Mouse (Mus musculus): ENCODE data around the gene Osgepl1. TPM values are rescaled to one million over a fixed set of nuclear protein-coding genes. Genes with fewer than 3 reads are reported as not detected.
A peak's percentile ranks its signal among the peaks of the same experiment; 100 is the strongest.
"Not testable (repeated sequence)": the region's sequence is repeated elsewhere in the genome, so short reads cannot be mapped to it uniquely, and the experiment has no call there.

Osgepl1 gene
- 23.5 and 25.9 TPM in 2 replicates for polyA plus RNA-seq (2016; fragmentation: Nextera tagmentation; extraction: Ambion mirVana)

GRCm38 (mm10) chr1:53312989-53313967, at the start of gene Osgepl1:
Osgepl1 (plus strand) TSS chr1:53313624.
- 3% methylated on average over 27 of the region's 27 CpGs for WGBS
- Histone ChIP-seq H3K27me3 (no peaks in the 10 kb centered on the region), H3K9me3 (replicated peaks) (no peaks in the 10 kb centered on the region), H3K4me3 (peak within 1 kb of the TSS; percentile 65), H3K27ac (peak within 1 kb of the TSS; percentile 88), H3K36me3 (peaks cover 9% of the 10 kb centered on the region), H3K9ac (peak within 1 kb of the TSS; percentile 74), H3K4me1 (no peaks in the 10 kb centered on the region), H3K4me2 (replicated peaks) (peak within 1 kb of the TSS; percentile 69)
- ATAC-seq (ENCODE audit: low FRiP score): peak; percentile 99

GRCm38 (mm10) chr1:53264958-53265612, 48.3 kb upstream of the Osgepl1 start:
- not testable (repeated sequence) for H3K36me3 ChIP-seq; H3K9ac ChIP-seq; H3K4me1 ChIP-seq; ATAC-seq (ENCODE audit: low FRiP score); H3K4me3 ChIP-seq; H3K27ac ChIP-seq; H3K27me3 ChIP-seq; H3K9me3 ChIP-seq (replicated peaks); H3K4me2 ChIP-seq (replicated peaks)

DNA sequence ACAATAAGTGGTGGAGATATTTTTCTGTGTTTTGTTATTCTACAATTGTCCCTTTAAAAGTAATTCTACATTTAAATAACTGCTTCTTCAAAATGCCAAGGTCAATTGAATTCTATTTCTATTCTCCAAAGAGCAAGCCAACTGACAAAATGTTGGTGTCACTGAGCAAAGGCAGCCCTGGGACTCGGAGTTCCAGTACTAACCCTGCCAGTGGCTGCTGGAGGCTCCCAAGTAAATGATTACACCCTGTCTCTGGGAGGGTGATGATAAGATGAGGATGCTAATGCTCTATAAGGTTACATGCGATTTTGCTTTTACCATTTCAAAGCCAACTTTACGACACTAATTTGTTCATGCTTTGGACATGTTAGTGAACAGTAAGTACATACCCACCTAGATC, 43.5 kb upstream of the Osgepl1 start:
- no peaks in the 10 kb centered on the region for H3K4me1 ChIP-seq
- no peak overlapping the region for H3K4me3 ChIP-seq
- no peak overlapping the region for H3K9ac ChIP-seq
- ATAC-seq (ENCODE audit: low FRiP score): no peak
- H3K4me2 ChIP-seq (replicated peaks): no peak overlapping the region
- no peaks in the 10 kb centered on the region for H3K27me3 ChIP-seq
- H3K9me3 ChIP-seq (replicated peaks): no peaks in the 10 kb centered on the region
- peaks cover 5% of the 10 kb centered on the region; the same call in 1 of the 2 replicates for H3K36me3 ChIP-seq
- no peak overlapping the region for H3K27ac ChIP-seq
- WGBS: 97% methylated on average over 3 of the region's 3 CpGs

DNA sequence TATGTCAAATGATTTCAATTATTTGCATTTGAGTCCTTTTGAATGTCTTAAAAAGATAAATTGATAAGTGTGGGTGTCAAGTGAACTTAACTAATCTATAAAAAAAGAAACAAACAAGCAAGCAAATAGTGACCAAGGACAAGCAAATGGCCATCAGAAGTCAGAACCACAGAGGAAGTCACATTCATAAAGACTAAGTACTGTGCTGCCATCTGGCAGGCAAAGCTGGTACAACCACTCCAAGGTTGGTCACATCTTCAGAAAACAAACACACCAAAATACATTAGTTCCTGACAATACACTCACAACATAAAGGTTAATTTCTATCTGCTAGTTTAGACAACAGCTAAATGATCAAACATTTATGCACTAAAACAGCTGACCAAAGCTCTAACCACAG, 40.8 kb upstream of the Osgepl1 start:
- Histone ChIP-seq H3K4me1 (no peaks in the 10 kb centered on the region), H3K36me3 (no peaks in the 10 kb centered on the region), H3K9me3 (replicated peaks) (no peaks in the 10 kb centered on the region), H3K9ac (no peak overlapping the region), H3K27me3 (no peaks in the 10 kb centered on the region), H3K4me3 (no peak overlapping the region), H3K27ac (no peak overlapping the region), H3K4me2 (replicated peaks) (no peak overlapping the region)
- ATAC-seq (ENCODE audit: low FRiP score): no peak

- H3K9me3 ChIP-seq (replicated peaks): no peaks in the 10 kb centered on the region
- H3K36me3 ChIP-seq: no peaks in the 10 kb centered on the region
- H3K4me1 ChIP-seq: 0 out of 2 replicates have a peak, but pooled peaks cover 3% of the 10 kb centered on the region
- no peak overlapping the region for H3K27ac ChIP-seq
- no peaks in the 10 kb centered on the region for H3K27me3 ChIP-seq
- H3K4me3 ChIP-seq: no peak overlapping the region
- no peak overlapping the region for H3K9ac ChIP-seq
- H3K4me2 ChIP-seq (replicated peaks): no peak overlapping the region
- ATAC-seq (ENCODE audit: low FRiP score): no peak
- 92% methylated on average over 3 of the region's 3 CpGs for WGBS
These were observed 22.2 kb upstream of the Osgepl1 start for GRCm38 (mm10) chr1:53291197-53291596.

DNA sequence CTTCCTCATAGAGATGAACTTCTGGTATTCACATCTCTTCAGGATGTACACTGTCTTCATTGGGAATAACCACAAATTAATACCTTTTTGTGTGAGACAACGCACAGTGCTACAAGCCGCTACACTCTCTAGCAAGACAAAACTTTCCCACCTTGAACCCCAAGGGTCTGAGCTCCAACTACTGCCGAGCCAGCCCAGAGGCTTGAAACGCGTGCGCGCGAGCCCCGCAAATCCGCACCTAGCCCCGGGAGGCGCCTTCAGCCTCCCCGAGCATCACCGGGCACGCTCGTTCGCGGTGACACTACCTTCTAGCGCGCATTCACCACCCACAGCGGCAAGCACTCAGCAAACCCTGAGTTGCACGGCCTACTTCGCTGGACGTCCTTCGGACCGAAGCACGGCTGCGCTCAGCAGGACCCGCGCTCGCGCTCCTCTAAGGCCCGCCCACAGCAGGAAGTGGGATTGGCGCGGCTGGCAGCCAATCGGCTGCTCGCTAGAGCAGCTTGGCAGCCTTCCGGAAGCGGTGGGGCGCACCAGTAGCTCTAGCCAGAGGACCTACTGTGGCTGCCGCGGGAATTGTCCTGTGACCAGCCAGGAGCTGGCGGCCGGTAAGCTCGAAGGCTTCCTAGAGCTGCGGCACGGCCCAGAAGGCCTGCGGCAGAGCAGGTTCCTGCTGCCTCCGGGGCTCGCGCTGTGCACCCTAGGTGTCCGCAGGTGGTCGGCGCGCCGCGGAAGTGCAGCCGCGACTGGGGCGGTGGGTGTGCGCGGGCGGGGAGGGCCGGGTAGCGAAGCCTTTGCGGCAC, 16.6 kb upstream of the Osgepl1 start, which contains the start of the genes Pms1, Ormdl1 and Gm28778:
Gene Pms1 (minus strand): TSS at position 438 of the 803 bp plus-strand sequence.
Gene Ormdl1 (plus strand): TSS at position 515 of the 803 bp plus-strand sequence.
Gene Gm28778 (plus strand): TSS at position 531 of the 803 bp plus-strand sequence.
- H3K27ac ChIP-seq: peak within 1 kb of the TSS; percentile 86
- peak within 1 kb of the TSS; percentile 79 for H3K9ac ChIP-seq
- H3K4me2 ChIP-seq (replicated peaks): peak within 1 kb of the TSS; percentile 63
- H3K9me3 ChIP-seq (replicated peaks): no peaks in the 10 kb centered on the region
- peaks cover 8% of the 10 kb centered on the region for H3K4me1 ChIP-seq
- H3K36me3 ChIP-seq: 0 out of 2 replicates have a peak, but pooled peaks cover 7% of the 10 kb centered on the region
- H3K27me3 ChIP-seq: no peaks in the 10 kb centered on the region
- peak; percentile 100 for ATAC-seq (ENCODE audit: low FRiP score)
- H3K4me3 ChIP-seq: peak within 1 kb of the TSS; percentile 84
- 1% methylated on average over 58 of the region's 66 CpGs for WGBS

- H3K4me1 ChIP-seq: peaks cover 8% of the 10 kb centered on the region
- H3K9me3 ChIP-seq (replicated peaks): no peaks in the 10 kb centered on the region
- no peak for ATAC-seq (ENCODE audit: low FRiP score)
- H3K27me3 ChIP-seq: no peaks in the 10 kb centered on the region
- WGBS: 88% methylated on average over 4 of the region's 4 CpGs
- H3K4me3 ChIP-seq: no peak overlapping the region
- H3K9ac ChIP-seq: no peak overlapping the region
- no peak overlapping the region for H3K4me2 ChIP-seq (replicated peaks)
- H3K27ac ChIP-seq: no peak overlapping the region
- 0 out of 2 replicates have a peak, but pooled peaks cover 7% of the 10 kb centered on the region for H3K36me3 ChIP-seq
These were observed 12.9 kb upstream of the Osgepl1 start for GRCm38 (mm10) chr1:53300506-53300905.

- 96% methylated on average over 4 of the region's 4 CpGs for WGBS
- Histone ChIP-seq H3K9me3 (replicated peaks) (no peaks in the 10 kb centered on the region), H3K4me3 (no peak overlapping the region), H3K27ac (no peak overlapping the region), H3K4me1 (no peaks in the 10 kb centered on the region), H3K27me3 (no peaks in the 10 kb centered on the region), H3K36me3 (peaks cover 13% of the 10 kb centered on the region), H3K4me2 (replicated peaks) (no peak overlapping the region), H3K9ac (no peak overlapping the region)
- ATAC-seq (ENCODE audit: low FRiP score): no peak
These were observed 8.4 kb downstream of the Osgepl1 start for GRCm38 (mm10) chr1:53321662-53322344.

DNA sequence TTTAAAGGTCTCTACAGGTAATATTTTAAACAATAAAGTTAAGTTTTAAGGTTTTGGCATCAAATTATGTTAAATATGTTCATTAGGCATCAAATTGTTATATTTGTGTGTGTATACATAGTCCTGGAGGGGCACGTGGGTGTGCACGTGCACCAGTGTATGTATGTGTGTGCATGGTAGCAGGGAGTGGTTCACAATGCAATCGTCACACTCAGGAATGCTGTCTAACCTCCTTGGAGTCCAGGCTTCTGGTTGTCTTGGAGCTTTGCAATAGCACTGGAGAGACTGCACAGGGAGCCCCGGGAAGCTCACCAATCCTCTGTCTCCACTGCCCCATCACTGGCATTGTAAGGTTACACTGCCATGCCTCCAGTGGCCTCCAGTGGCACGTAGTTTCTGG, 9.8 kb downstream of the Osgepl1 start:
- H3K4me3 ChIP-seq: no peak overlapping the region
- no peak overlapping the region for H3K4me2 ChIP-seq (replicated peaks)
- no peak overlapping the region for H3K9ac ChIP-seq
- H3K27ac ChIP-seq: no peak overlapping the region
- no peak for ATAC-seq (ENCODE audit: low FRiP score)
- 97% methylated on average over 5 of the region's 5 CpGs for WGBS
- H3K9me3 ChIP-seq (replicated peaks): no peaks in the 10 kb centered on the region
- no peaks in the 10 kb centered on the region for H3K27me3 ChIP-seq
- H3K4me1 ChIP-seq: no peaks in the 10 kb centered on the region
- H3K36me3 ChIP-seq: peaks cover 7% of the 10 kb centered on the region; the same call in 1 of the 2 replicates

DNA sequence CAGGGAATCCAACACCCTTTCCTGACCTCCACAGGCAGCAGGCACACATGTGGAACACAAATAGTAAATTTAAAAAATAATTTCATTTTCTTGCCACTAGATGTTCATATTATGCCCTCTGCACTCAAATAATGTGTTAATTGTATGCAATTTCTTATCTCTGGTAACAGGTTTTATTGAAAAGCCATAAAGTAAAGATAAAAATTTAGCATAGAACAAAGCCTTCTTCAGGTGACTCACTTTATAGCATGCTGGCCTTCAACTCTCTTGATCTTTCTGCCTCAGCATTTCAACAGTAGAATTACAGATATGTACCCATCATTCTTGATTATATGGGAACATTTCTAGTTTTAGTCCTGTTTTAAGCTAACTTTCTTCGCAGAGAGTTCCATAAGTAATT, 10.9 kb downstream of the Osgepl1 start:
- WGBS: 100% methylated on average over 1 of the region's 1 CpGs
- H3K4me3 ChIP-seq: no peak overlapping the region
- ATAC-seq (ENCODE audit: low FRiP score): no peak
- no peak overlapping the region for H3K27ac ChIP-seq
- no peaks in the 10 kb centered on the region for H3K9me3 ChIP-seq (replicated peaks)
- no peak overlapping the region for H3K4me2 ChIP-seq (replicated peaks)
- no peak overlapping the region for H3K9ac ChIP-seq
- peaks cover 4% of the 10 kb centered on the region; the same call in 1 of the 2 replicates for H3K36me3 ChIP-seq
- no peaks in the 10 kb centered on the region for H3K27me3 ChIP-seq
- H3K4me1 ChIP-seq: no peaks in the 10 kb centered on the region

DNA sequence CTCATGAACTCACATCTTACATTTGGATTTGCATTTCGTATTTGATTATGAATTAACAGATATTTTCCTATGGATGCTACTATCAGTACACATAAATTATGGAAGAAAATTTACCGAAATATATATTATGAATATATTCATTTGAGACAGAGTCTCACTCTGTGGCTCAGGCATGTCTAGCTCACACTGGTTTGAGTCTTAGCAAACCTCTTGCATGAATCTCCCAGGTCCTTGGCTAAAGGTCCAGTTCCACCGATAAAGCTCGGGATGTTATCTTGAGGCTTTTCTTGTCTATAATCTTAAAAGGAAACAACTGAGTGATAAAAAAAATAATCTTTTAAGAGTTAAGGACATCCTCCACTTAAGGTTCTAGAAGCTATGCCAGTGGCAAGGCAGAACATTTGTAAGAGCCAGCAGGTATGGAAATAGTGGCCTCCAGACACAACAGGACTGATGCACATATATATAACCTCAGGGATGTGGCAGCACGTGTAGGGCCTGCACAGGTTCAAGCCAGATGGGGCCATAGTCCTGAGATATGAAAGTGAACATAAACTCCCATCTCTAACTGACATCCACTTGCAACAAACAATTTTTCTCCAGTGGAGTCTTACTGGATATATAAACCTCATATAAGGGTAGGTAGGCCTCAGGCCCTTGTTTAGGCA, 11.5 kb downstream of the Osgepl1 start:
- Histone ChIP-seq H3K27me3 (no peaks in the 10 kb centered on the region), H3K9me3 (replicated peaks) (no peaks in the 10 kb centered on the region), H3K36me3 (peaks cover 4% of the 10 kb centered on the region; the same call in 1 of the 2 replicates), H3K9ac (no peak overlapping the region), H3K4me3 (no peak overlapping the region), H3K4me2 (replicated peaks) (no peak overlapping the region), H3K4me1 (no peaks in the 10 kb centered on the region), H3K27ac (no peak overlapping the region)
- WGBS: 92% methylated on average over 5 of the region's 5 CpGs
- ATAC-seq (ENCODE audit: low FRiP score): no peak
